Mouse (Mus musculus) myocyte (in vitro differentiated cells): ENCODE data around the gene Acod1.

ENCODE experiments used
- CEBPB ChIP-seq: IDR thresholded peaks from 2 replicates; pipeline ENCODE4 v1.6.1; 2011; ENCODE audit warnings: mild to moderate bottlenecking, moderate library complexity; ENCODE audit not compliant: poor library complexity, insufficient read depth, severe bottlenecking
- MAX ChIP-seq: IDR thresholded peaks from one replicate; pipeline ENCODE4 v1.6.1; 2011; ENCODE audit warnings: low read depth, mild to moderate bottlenecking, control low read depth
- MYOD1 ChIP-seq, 3 experiments: IDR thresholded peaks; one replicate each; pipeline ENCODE4 v1.6.1; 2011; ENCODE audit warnings: control low read depth in 2 of 3, low read depth in 2 of 3, mild to moderate bottlenecking in 2 of 3, moderate library complexity in 1 of 3; ENCODE audit not compliant: insufficient read length in 2 of 3, control insufficient read depth in 1 of 3
- MYOG ChIP-seq, 3 experiments: IDR thresholded peaks; one replicate each; pipeline ENCODE4 v1.6.1; 2011; ENCODE audit warnings: control low read depth in 2 of 3, low read depth in 2 of 3, mild to moderate bottlenecking in 2 of 3; ENCODE audit not compliant: insufficient read length in 2 of 3, control insufficient read depth in 1 of 3, insufficient read depth in 1 of 3
- POLR2A ChIP-seq: IDR thresholded peaks from one replicate; pipeline ENCODE4 v1.6.1; 2011; ENCODE audit warnings: low read depth, mild to moderate bottlenecking, control low read depth, moderate library complexity; ENCODE audit not compliant: insufficient read length
- POLR2AphosphoS2 ChIP-seq: IDR thresholded peaks from one replicate; pipeline ENCODE4 v1.6.1; 2011; ENCODE audit warnings: low read depth, control low read depth; ENCODE audit not compliant: insufficient read length
- REST ChIP-seq: IDR thresholded peaks from one replicate; pipeline ENCODE4 v1.6.1; 2011; ENCODE audit warnings: mild to moderate bottlenecking, control low read depth, moderate library complexity; ENCODE audit not compliant: insufficient read depth, insufficient read length
- TCF12 ChIP-seq: IDR thresholded peaks from one replicate; pipeline ENCODE4 v1.6.1; 2011; ENCODE audit warnings: mild to moderate bottlenecking, control low read depth; ENCODE audit not compliant: poor library complexity, insufficient read depth, severe bottlenecking
- TCF3 ChIP-seq: IDR thresholded peaks from one replicate; pipeline ENCODE4 v1.6.1; 2011; ENCODE audit warnings: low read depth, control low read depth; ENCODE audit not compliant: insufficient read length

- TF ChIP-seq POLR2A (no peak), POLR2AphosphoS2 (no peak), TCF12 (no peak), TCF3 (no peak), MAX (no peak), MYOG (IDR thresholded peaks at IDR 0.05; ENCODE audit: control insufficient read depth in 1 of 3, insufficient read depth in 1 of 3, insufficient read length in 2 of 3, low read depth in 2 of 3) (no peak), MYOD1 (IDR thresholded peaks at IDR 0.05; ENCODE audit: control insufficient read depth in 1 of 3, insufficient read length in 2 of 3, low read depth in 2 of 3) (no peak), CEBPB (no peak), REST (no peak)
Measured at GRCm38 (mm10) chr14:103034076-103034475, 12.7 kb upstream of the Acod1 start.
